Comparison of ENCODE assay signal across 8 mouse cellular contexts in the genomic region with DNA sequence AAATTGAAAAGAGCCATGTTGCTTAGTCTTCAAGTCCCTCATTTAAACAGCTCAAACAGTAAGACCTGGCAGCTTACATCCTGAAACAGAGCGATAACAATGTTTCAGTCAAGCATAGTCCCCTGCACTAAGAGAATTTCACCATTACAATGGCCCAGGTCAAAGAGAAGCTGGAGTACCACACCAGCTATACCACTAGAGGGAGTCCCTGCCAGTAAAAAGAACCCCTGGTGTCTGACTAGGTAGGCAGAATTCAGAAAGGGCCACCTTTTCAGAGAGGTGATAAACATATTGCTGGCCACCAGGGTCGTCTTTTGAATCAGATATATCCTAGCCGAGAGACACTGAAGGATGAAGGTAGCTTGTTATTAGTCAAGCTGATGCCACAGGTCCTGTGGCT. TPM values are rescaled to one million over a fixed set of nuclear protein-coding genes. Genes with fewer than 3 reads are reported as not detected.
DNase-seq lines count a peak whose midpoint lies in the region; ATAC-seq lines count a peak whose summit lies in the region.

No protein-coding gene starts in this region.

- 0 out of 2 replicates have a peak, but pooled peaks have one; percentile 22 for ATAC-seq in embryonic facial prominence, embryonic 14.5 days (ENCODE audit: low read depth)
- peak; percentile 46; the same call in 1 of the 2 replicates for ATAC-seq in kidney, embryonic 14.5 days (ENCODE audit: low FRiP score, low TSS enrichment)
- peak; percentile 100 for ATAC-seq in megakaryocyte progenitor cell, adult 5-6 weeks (replicated peaks; ENCODE audit: poor library complexity)

- WGBS in embryonic facial prominence, embryonic 14.5 days: 47% methylated on average over 3 of the region's 3 CpGs
- 47% methylated on average over 3 of the region's 3 CpGs for WGBS in kidney, embryonic 14.5 days

- H3K9ac ChIP-seq in embryonic facial prominence, embryonic 14.5 days (ENCODE audit: low read depth, low read length): no peak overlapping the region
- no peak overlapping the region for H3K9ac ChIP-seq in kidney, embryonic 14.5 days (ENCODE audit: low read depth, low read length)

- H3K4me1 ChIP-seq in embryonic facial prominence, embryonic 14.5 days (ENCODE audit: control insufficient read depth, insufficient read depth, low read length): no peaks in the 10 kb centered on the region
- H3K4me1 ChIP-seq in kidney, embryonic 14.5 days (ENCODE audit: control insufficient read depth, insufficient read depth, low read length): no peaks in the 10 kb centered on the region

- H3K27ac ChIP-seq in embryonic facial prominence, embryonic 14.5 days (replicated peaks; ENCODE audit: low read depth, low read length): no peak overlapping the region
- no peak overlapping the region for H3K27ac ChIP-seq in kidney, embryonic 14.5 days (ENCODE audit: low read depth, low read length)

- H3K27me3 ChIP-seq in embryonic facial prominence, embryonic 14.5 days (replicated peaks; ENCODE audit: control insufficient read depth, insufficient read depth, low read length): no peaks in the 10 kb centered on the region
- H3K27me3 ChIP-seq in kidney, embryonic 14.5 days (ENCODE audit: control insufficient read depth, insufficient read depth, low read length): no peaks in the 10 kb centered on the region

- H3K4me3 ChIP-seq in embryonic facial prominence, embryonic 14.5 days (ENCODE audit: low read depth, low read length): no peak overlapping the region
- H3K4me3 ChIP-seq in kidney, embryonic 14.5 days (ENCODE audit: low read length): no peak overlapping the region

- no peak overlapping the region for H3K4me2 ChIP-seq in embryonic facial prominence, embryonic 14.5 days (ENCODE audit: low read depth, low read length)
- H3K4me2 ChIP-seq in kidney, embryonic 14.5 days (replicated peaks; ENCODE audit: low read depth, low read length): no peak overlapping the region

- H3K36me3 ChIP-seq in embryonic facial prominence, embryonic 14.5 days (ENCODE audit: control insufficient read depth, insufficient read depth, low read length): peaks cover 83% of the 10 kb centered on the region
- peaks cover 73% of the 10 kb centered on the region for H3K36me3 ChIP-seq in kidney, embryonic 14.5 days (ENCODE audit: control insufficient read depth, insufficient read depth, low read length)

- no peaks in the 10 kb centered on the region for H3K9me3 ChIP-seq in embryonic facial prominence, embryonic 14.5 days (ENCODE audit: control insufficient read depth, low read length)
- no peaks in the 10 kb centered on the region for H3K9me3 ChIP-seq in kidney, embryonic 14.5 days (ENCODE audit: control insufficient read depth, low read length)

- DNase-seq in cerebellum, adult 18-20 months: peak; percentile 27 to 30
- no peak for DNase-seq in cerebellum, adult 9-11 months
- DNase-seq in testis, postnatal 10 days (ENCODE audit: low spot score): peak; percentile 47
- no peak for DNase-seq in testis, postnatal 14 days (ENCODE audit: low spot score)
- DNase-seq in embryonic facial prominence, embryonic 14.5 days (ENCODE audit: low spot score): peak; percentile 47
- DNase-seq in thymus, postnatal 4 days: peak; percentile 64

RNA-seq across cellular contexts. Expression of a gene that starts 9.0 kb away (rescaled TPM):
- 207 TPM in 2 replicates for polyA plus RNA-seq in embryonic facial prominence, embryonic 14.5 days (2014; fragmentation: Nextera tagmentation; extraction: Ambion mirVana)
- polyA plus RNA-seq in kidney, embryonic 14.5 days (2014; fragmentation: Nextera tagmentation; extraction: Ambion mirVana): 162 and 268 TPM in 2 replicates
- total RNA-seq in megakaryocyte progenitor cell, adult 5-6 weeks (2015): 227 and 229 TPM in 2 replicates
- 304 and 374 TPM in 2 replicates for total RNA-seq in megakaryocyte progenitor cell, adult 5-6 weeks (2017)

RNA-seq across cellular contexts. Expression of a gene that starts 9.1 kb away (rescaled TPM):
- 51.0 and 51.7 TPM in 2 replicates for polyA plus RNA-seq in embryonic facial prominence, embryonic 14.5 days (2014; fragmentation: Nextera tagmentation; extraction: Ambion mirVana)
- 53.2 and 55.5 TPM in 2 replicates for polyA plus RNA-seq in kidney, embryonic 14.5 days (2014; fragmentation: Nextera tagmentation; extraction: Ambion mirVana)
- 43.0 and 45.9 TPM in 2 replicates for total RNA-seq in megakaryocyte progenitor cell, adult 5-6 weeks (2015)
- 39.0 and 78.5 TPM in 2 replicates for total RNA-seq in megakaryocyte progenitor cell, adult 5-6 weeks (2017)

RNA-seq across cellular contexts. Expression of a gene that starts 22.8 kb away (rescaled TPM):
- 0.10 TPM in 1 of 2 replicates, not detected in the other for polyA plus RNA-seq in embryonic facial prominence, embryonic 14.5 days (2014; fragmentation: Nextera tagmentation; extraction: Ambion mirVana)
- polyA plus RNA-seq in kidney, embryonic 14.5 days (2014; fragmentation: Nextera tagmentation; extraction: Ambion mirVana): not detected in 2 replicates
- total RNA-seq in megakaryocyte progenitor cell, adult 5-6 weeks (2015): not detected in 2 replicates
- not detected in 2 replicates for total RNA-seq in megakaryocyte progenitor cell, adult 5-6 weeks (2017)

RNA-seq across cellular contexts. Expression of a gene that starts 23.7 kb away (rescaled TPM):
- polyA plus RNA-seq in embryonic facial prominence, embryonic 14.5 days (2014; fragmentation: Nextera tagmentation; extraction: Ambion mirVana): 150 TPM in 2 replicates
- polyA plus RNA-seq in kidney, embryonic 14.5 days (2014; fragmentation: Nextera tagmentation; extraction: Ambion mirVana): 163 and 185 TPM in 2 replicates
- total RNA-seq in megakaryocyte progenitor cell, adult 5-6 weeks (2015): 160 and 162 TPM in 2 replicates
- total RNA-seq in megakaryocyte progenitor cell, adult 5-6 weeks (2017): 112 and 116 TPM in 2 replicates

RNA-seq across cellular contexts. Expression of a gene that starts 48.9 kb away (rescaled TPM):
- polyA plus RNA-seq in embryonic facial prominence, embryonic 14.5 days (2014; fragmentation: Nextera tagmentation; extraction: Ambion mirVana): 1.3 and 1.9 TPM in 2 replicates
- polyA plus RNA-seq in kidney, embryonic 14.5 days (2014; fragmentation: Nextera tagmentation; extraction: Ambion mirVana): 0.39 and 0.65 TPM in 2 replicates
- 0.02 and 0.51 TPM in 2 replicates for total RNA-seq in megakaryocyte progenitor cell, adult 5-6 weeks (2015)
- 0.25 and 0.34 TPM in 2 replicates for total RNA-seq in megakaryocyte progenitor cell, adult 5-6 weeks (2017)

Comparison
In these comparisons a context has a peak if more than half of its experiments do, and no peak if none do; other contexts are left out.
1. DNase-seq: peak in cerebellum, adult 18-20 months (2 of 2), testis, postnatal 10 days (single experiment), embryonic facial prominence, embryonic 14.5 days (single experiment) and thymus, postnatal 4 days (single experiment); none in cerebellum, adult 9-11 months (single experiment) and testis, postnatal 14 days (single experiment).
2. ATAC-seq: peak in every context shown above with its lines; median percentile 100 in megakaryocyte progenitor cell, adult 5-6 weeks; 46 in kidney, embryonic 14.5 days; 22 in embryonic facial prominence, embryonic 14.5 days.